Mouse (Mus musculus) gastrocnemius, postnatal 36 days (tissue): ENCODE measurements around the gene Cdv3. TPM values are rescaled to one million over a fixed set of nuclear protein-coding genes. Genes with fewer than 3 reads are reported as not detected.

Source experiments
- DNase-seq, 2 experiments: peaks; one replicate each; pipeline ENCODE4 v3.0.0; 2022
- intact Hi-C: fragments of 180-260 bp; cut with DNase I; formaldehyde crosslinking; loops from one replicate; pipeline ENCODE4 v1.15.1; 2025
- total RNA-seq, 2 experiments: library from RNA; stranded (reverse); gene quantifications; 2 replicates each; pipeline ENCODE4 v1.2.3; 2021

Gene Cdv3
- total RNA-seq, 2 experiments from 2014 or later = 162 to 200 TPM

DNA sequence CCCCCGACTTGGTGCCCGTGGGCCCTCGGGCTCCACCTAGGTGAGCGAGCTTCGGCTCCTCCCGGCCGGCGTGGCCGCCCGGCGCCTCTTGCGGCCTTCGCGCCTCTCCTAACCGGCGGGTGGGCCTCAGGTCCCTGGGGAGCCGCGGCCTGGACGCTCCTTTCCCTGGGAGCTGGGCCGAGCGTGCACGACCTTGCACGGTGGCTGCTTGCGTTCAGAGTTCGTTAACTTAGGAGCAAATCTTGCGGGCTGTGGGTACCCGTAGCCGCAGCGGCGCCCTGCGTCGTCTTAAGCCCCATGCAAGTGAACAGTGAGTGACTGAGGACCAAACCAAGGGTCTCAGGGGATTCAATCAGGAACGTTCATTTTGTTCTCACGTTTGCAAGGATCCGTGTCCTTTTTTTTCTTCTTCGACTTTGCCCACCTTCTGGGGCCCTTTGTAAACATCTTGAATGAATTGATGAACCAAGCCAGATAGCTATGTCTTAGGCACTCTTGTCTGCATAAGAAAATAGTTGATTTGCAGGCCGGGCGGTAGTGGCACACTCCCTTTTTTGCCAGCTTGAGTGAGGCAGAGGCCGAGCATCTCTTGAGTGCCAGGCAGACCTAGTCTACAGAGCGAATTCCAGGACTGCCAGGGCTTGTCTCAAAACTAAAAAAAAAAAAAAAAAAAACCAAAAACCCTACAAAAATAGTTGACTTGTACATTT lies 60.2 kb downstream of the Cdv3 start:
- no peak for DNase-seq
- intact Hi-C loops = no loop called here

GRCm38 (mm10) chr9:103304927-103305326 lies 60.7 kb downstream of the Cdv3 start, which contains the start of the genes 1300017J02Rik and Topbp1:
TSS of gene 1300017J02Rik (minus strand) at chr9:103305082.
TSS of gene Topbp1 (plus strand) at chr9:103305215.
- intact Hi-C loops = loop anchor here (5.0 kb wide), 2 partner anchors 78 to 213 kb away; no protein-coding TSS in a partner anchor
- DNase-seq = peak; percentile 83 to 90

Other genes with a start within 250 kb of the Cdv3 start
- gene Srprb, start 163.7 kb downstream of the Cdv3 start, total RNA-seq = 10 to 100 TPM; 16.3 to 18.0 TPM
- gene Gm20425, start 135.5 kb downstream of the Cdv3 start, total RNA-seq = under 1 TPM; 0.42 to 0.74 TPM
- 10 to 100 TPM in 1 of 2 experiments, 1 to 10 TPM in 1; 7.9 to 10.8 TPM for gene Trf, start 135.4 kb downstream of the Cdv3 start, total RNA-seq
- gene 1300017J02Rik, start 60.8 kb downstream of the Cdv3 start, total RNA-seq = not detected
- gene Topbp1, start 60.6 kb downstream of the Cdv3 start, total RNA-seq = 1 to 10 TPM; 6.1 to 7.7 TPM
- under 1 TPM; 0.35 to 0.71 TPM for gene Bfsp2, start 114.6 kb upstream of the Cdv3 start, total RNA-seq